In the genomic region with DNA sequence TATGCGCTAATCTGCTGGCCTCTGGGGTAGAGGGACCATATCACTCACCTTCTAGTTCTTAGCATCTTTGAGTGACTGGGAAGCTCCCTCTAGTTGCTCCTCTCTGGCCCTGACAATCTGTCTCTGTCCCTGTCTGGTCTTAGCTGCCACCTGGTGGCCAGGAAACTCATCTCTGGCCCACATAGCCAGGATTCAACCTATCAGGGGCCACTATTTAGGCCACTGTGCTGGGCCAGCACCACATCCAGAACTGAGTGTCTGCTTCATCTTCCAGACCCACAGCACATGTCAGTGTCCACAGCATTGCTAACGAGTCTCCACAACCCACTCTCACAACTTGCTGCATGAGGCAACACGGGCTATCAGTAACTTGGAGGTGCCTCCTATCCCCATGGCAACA, we compare ENCODE assay signal across 12 mouse cellular contexts. TPM values are rescaled to one million over a fixed set of nuclear protein-coding genes. Genes with fewer than 3 reads are reported as not detected.
DNase-seq lines count a peak whose midpoint lies in the region; ATAC-seq and TF ChIP-seq lines count a peak whose summit lies in the region.
"Had no signal": no experiment of that assay in that cellular context is flagged by ENCODE, and none has a peak within 500 bp of the region (broad histone marks: within the 10 kb centered on the region; RNA-seq: fewer than 3 reads in every experiment).

No protein-coding gene starts in this region.

- WGBS in bone marrow, adult 2 months: 77% methylated on average over 3 of the region's 3 CpGs

- no peaks in the 10 kb centered on the region for H3K4me1 ChIP-seq in bone marrow, adult 2 months (ENCODE audit: control insufficient read depth, insufficient read depth, low read length)
- H3K4me1 ChIP-seq: embryonic facial prominence, embryonic 12.5 days; intestine, embryonic 15.5 days; limb, embryonic 15.5 days had no signal

- ATAC-seq in monocyte, adult 5-6 weeks (replicated peaks; ENCODE audit: insufficient number of reproducible peaks, low FRiP score, low TSS enrichment, poor library complexity, severe bottlenecking): no peak
- ATAC-seq: intestine, embryonic 15.5 days had no signal

- no peak overlapping the region for H3K4me3 ChIP-seq in bone marrow, adult 2 months (replicated peaks; ENCODE audit: control insufficient read depth, low read depth, low read length)
- H3K4me3 ChIP-seq: embryonic facial prominence, embryonic 12.5 days; intestine, embryonic 15.5 days; limb, embryonic 15.5 days had no signal

- no peak for TF ChIP-seq POLR2A in bone marrow, adult 2 months (IDR thresholded peaks at IDR 0.05; ENCODE audit: borderline replicate concordance, control insufficient read depth, low read depth, low read length)

- peak; percentile 46; the same call in 1 of the 2 replicates for TF ChIP-seq CTCF in bone marrow, adult 2 months (IDR thresholded peaks at IDR 0.05; ENCODE audit: control insufficient read depth, insufficient read depth, low read length)

- H3K27ac ChIP-seq in bone marrow, adult 2 months (ENCODE audit: control insufficient read depth, insufficient read depth, low read depth, low read length, poor library complexity): no peak overlapping the region
- H3K27ac ChIP-seq: embryonic facial prominence, embryonic 12.5 days; intestine, embryonic 15.5 days; limb, embryonic 15.5 days had no signal

- peak; percentile 89 for DNase-seq in heart, adult 11 months
- no peak for DNase-seq in heart, postnatal 4 days
- peak; percentile 14 for DNase-seq in lung, postnatal 36 days
- no peak for DNase-seq in lung, postnatal 4 days
- DNase-seq in retina, embryonic 14.5 days (ENCODE audit: low spot score): peak; percentile 35
- DNase-seq in urinary bladder, postnatal 14 days (ENCODE audit: low spot score): no peak
- DNase-seq: gastrocnemius, postnatal 10 days had no signal

RNA-seq across cellular contexts. Expression of a gene that starts 9.8 kb away (rescaled TPM):
- total RNA-seq in heart, postnatal 4 days (2021): 10 to 100 TPM; 55.6 to 56.5 TPM
- polyA plus RNA-seq in bone marrow, adult 2 months (2011; ENCODE audit: insufficient read depth, insufficient read length, low replicate concordance, missing spikeins): 6.2 and 23.4 TPM in 2 replicates
- 32.3 to 70.2 TPM (median 56.4 TPM) in 3 replicates for total RNA-seq in monocyte, adult 5-6 weeks (2017)

RNA-seq across cellular contexts. Expression of a gene that starts 32.4 kb away (rescaled TPM):
- total RNA-seq in heart, postnatal 4 days (2021): under 1 TPM; 0.41 to 0.52 TPM
- not detected in 2 replicates for polyA plus RNA-seq in bone marrow, adult 2 months (2011; ENCODE audit: insufficient read depth, insufficient read length, low replicate concordance, missing spikeins)
- total RNA-seq in monocyte, adult 5-6 weeks (2017): not detected in 3 replicates
- polyA plus RNA-seq: embryonic facial prominence, embryonic 12.5 days had no signal

RNA-seq across cellular contexts. Expression of a gene that starts 44.6 kb away (rescaled TPM):
- total RNA-seq in heart, postnatal 4 days (2021): 1 to 10 TPM; 2.5 to 3.5 TPM
- polyA plus RNA-seq in bone marrow, adult 2 months (2011; ENCODE audit: insufficient read depth, insufficient read length, low replicate concordance, missing spikeins): 0.63 and 1.6 TPM in 2 replicates
- total RNA-seq in monocyte, adult 5-6 weeks (2017): 0.11 to 0.38 TPM (median 0.29 TPM) in 3 replicates

Comparison
In these comparisons a context has a peak if more than half of its experiments do, and no peak if none do; other contexts are left out.
1. DNase-seq: peak in heart, adult 11 months (single experiment), lung, postnatal 36 days (single experiment) and retina, embryonic 14.5 days (single experiment); none in heart, postnatal 4 days (single experiment), lung, postnatal 4 days (0 of 2) and urinary bladder, postnatal 14 days (single experiment).